Mouse (Mus musculus) stomach, postnatal 0 days (tissue): ENCODE data around the gene Slc38a1.

Experiments
- CTCF ChIP-seq: IDR thresholded peaks from 2 replicates; pipeline ENCODE4 v1.5.1; 2016; ENCODE audit warnings: antibody characterized with exemption, low read depth, mild to moderate bottlenecking, moderate library complexity
- EP300 ChIP-seq: optimal IDR thresholded peaks from 2 replicates; pipeline ENCODE3; 2016; ENCODE audit warnings: antibody characterized with exemption

DNA sequence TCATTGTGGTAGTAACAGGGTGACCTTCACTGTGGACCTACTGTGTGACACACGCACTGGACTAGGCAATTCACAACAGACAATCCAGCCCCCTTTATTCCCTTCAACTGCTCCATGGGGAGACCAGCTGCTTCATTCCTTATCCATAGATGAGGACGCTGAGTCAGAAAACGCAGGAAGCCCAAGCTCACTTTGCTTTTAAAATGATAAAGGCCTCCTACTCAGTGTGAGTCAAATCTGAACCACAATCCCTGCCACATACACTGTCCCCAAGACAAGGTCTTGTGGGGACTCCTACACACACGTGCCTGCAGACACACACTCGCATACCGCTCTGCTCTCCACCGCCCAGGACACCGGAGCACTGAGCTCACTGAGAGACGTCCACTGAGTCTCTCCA lies 94.3 kb downstream of the Slc38a1 start:
- no peak for TF ChIP-seq CTCF
- TF ChIP-seq EP300, result no peak
